Comparison of ENCODE assay signal across 31 mouse cellular contexts in the genomic region with DNA sequence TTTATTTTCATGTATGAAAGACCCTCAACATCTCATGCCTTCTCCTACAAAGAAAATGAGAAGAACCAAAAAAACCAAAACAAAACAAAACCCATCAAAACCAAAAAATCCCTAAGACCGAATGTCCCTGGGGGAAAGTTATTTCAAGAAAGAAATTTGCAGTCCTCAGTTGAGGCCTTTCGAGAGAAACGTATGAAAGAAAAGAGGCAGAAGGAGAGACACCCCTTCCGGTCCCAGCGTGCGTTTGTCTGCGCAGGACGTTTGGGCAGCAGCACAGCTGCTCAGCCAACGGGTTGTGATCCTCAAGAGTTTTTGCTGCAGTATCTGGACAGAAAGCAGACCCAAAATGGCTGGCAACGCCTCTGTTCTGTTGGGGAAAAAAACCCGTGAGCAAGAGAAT.
"Had no signal": no experiment of that assay in that cellular context is flagged by ENCODE, and none has a peak within 500 bp of the region (broad histone marks: within the 10 kb centered on the region; RNA-seq: fewer than 3 reads in every experiment).

No protein-coding gene starts in this region.

- H3K9me3 ChIP-seq: limb, embryonic 10.5 days; limb, embryonic 12.5 days; limb, embryonic 13.5 days; limb, embryonic 15.5 days; liver, embryonic 12.5 days; liver, embryonic 13.5 days; liver, embryonic 15.5 days; lung, embryonic 15.5 days; midbrain, embryonic 10.5 days; midbrain, embryonic 12.5 days; midbrain, embryonic 13.5 days; midbrain, embryonic 15.5 days; neural tube, embryonic 12.5 days had no signal

- ATAC-seq: liver, embryonic 12.5 days; liver, postnatal 0 days; lung, postnatal 0 days; midbrain, embryonic 13.5 days; midbrain, embryonic 15.5 days; midbrain, embryonic 16.5 days had no signal

- H3K27ac ChIP-seq: limb, embryonic 10.5 days; limb, embryonic 12.5 days; limb, embryonic 13.5 days; limb, embryonic 15.5 days; liver, embryonic 12.5 days; liver, embryonic 13.5 days; liver, embryonic 14.5 days; liver, embryonic 15.5 days; lung, embryonic 15.5 days; macrophage; midbrain, embryonic 10.5 days; midbrain, embryonic 12.5 days; midbrain, embryonic 13.5 days; midbrain, embryonic 15.5 days; neural tube, embryonic 12.5 days had no signal

- H3K36me3 ChIP-seq: limb, embryonic 10.5 days; limb, embryonic 12.5 days; limb, embryonic 13.5 days; limb, embryonic 15.5 days; lung, embryonic 15.5 days; midbrain, embryonic 10.5 days; midbrain, embryonic 12.5 days; midbrain, embryonic 13.5 days; midbrain, embryonic 15.5 days; neural tube, embryonic 12.5 days had no signal

- DNase-seq: left cerebral cortex, postnatal 4 days; liver; liver, embryonic 13.5 days; liver, postnatal 0 days; lung, adult 18-20 months; lung, adult 2 months; lung, embryonic 14.5 days; lung, postnatal 10 days; lung, postnatal 14 days; lung, postnatal 36 days; lung, postnatal 4 days; midbrain, embryonic 14.5 days had no signal

- H3K9ac ChIP-seq: limb, embryonic 12.5 days; limb, embryonic 13.5 days; limb, embryonic 15.5 days; liver, embryonic 12.5 days; liver, embryonic 13.5 days; liver, embryonic 14.5 days; liver, embryonic 15.5 days; liver, postnatal 0 days; lung, embryonic 14.5 days; lung, embryonic 15.5 days; midbrain, embryonic 12.5 days; midbrain, embryonic 13.5 days; midbrain, embryonic 15.5 days; neural tube, embryonic 12.5 days had no signal

- H3K4me1 ChIP-seq: liver, embryonic 13.5 days had no signal

- H3K4me2 ChIP-seq: limb, embryonic 12.5 days; limb, embryonic 13.5 days; limb, embryonic 15.5 days; liver, embryonic 11.5 days; liver, embryonic 12.5 days; liver, embryonic 13.5 days; liver, embryonic 15.5 days; lung, embryonic 14.5 days; lung, embryonic 15.5 days; midbrain, embryonic 11.5 days; midbrain, embryonic 12.5 days; midbrain, embryonic 13.5 days; midbrain, embryonic 15.5 days; neural tube, embryonic 12.5 days had no signal

- H3K27me3 ChIP-seq: liver, embryonic 13.5 days had no signal

- H3K4me3 ChIP-seq: limb, embryonic 10.5 days; limb, embryonic 12.5 days; limb, embryonic 13.5 days; limb, embryonic 15.5 days; liver, embryonic 12.5 days; liver, embryonic 13.5 days; liver, embryonic 15.5 days; lung, embryonic 15.5 days; megakaryocyte, embryonic 14.5 days; midbrain, embryonic 10.5 days; midbrain, embryonic 12.5 days; midbrain, embryonic 13.5 days; midbrain, embryonic 15.5 days; neural tube, embryonic 12.5 days had no signal
